Mouse (Mus musculus) left cerebral cortex, postnatal 14 days (tissue): ENCODE data around the gene Vps51. TPM values are rescaled to one million over a fixed set of nuclear protein-coding genes. Genes with fewer than 3 reads are reported as not detected.
A peak's percentile ranks its signal among the peaks of the same experiment; 100 is the strongest.

ENCODE experiments used
- DNase-seq, 2 experiments: peaks; one replicate each; pipeline ENCODE4 v3.0.0; 2021 to 2022; ENCODE audit warnings: low spot score in 2 of 2, mixed read lengths in 1 of 2
- intact Hi-C: fragments of 180-260 bp; cut with DNase I; formaldehyde crosslinking; loops from one replicate; pipeline ENCODE4 v1.15.1; 2025
- total RNA-seq, 2 experiments: library from RNA; stranded (reverse); gene quantifications; 2 replicates each; pipeline ENCODE4 v1.2.3; 2021

The Vps51 gene
- total RNA-seq, 2 experiments from 2014 or later, result 73.9 to 87.1 TPM

- intact Hi-C loops, result no loop called here
- no peak for DNase-seq
Observed at GRCm38 (mm10) chr19:6058513-6058912, 18.5 kb downstream of the Vps51 start.

- peak; percentile 99 to 100 for DNase-seq
- intact Hi-C loops, result loop anchor here (1.0 kb wide), 1 partner anchor 10 kb away; no protein-coding TSS in a partner anchor
Observed at GRCm38 (mm10) chr19:6057313-6058096, 19.5 kb downstream of the Vps51 start, which contains the start of the genes Mrpl49 and Fau. Mrpl49 (minus strand) TSS chr19:6057785. Fau (plus strand) TSS chr19:6057844.

GRCm38 (mm10) chr19:6056696-6057095 lies 20.3 kb downstream of the Vps51 start:
- intact Hi-C loops, result loop anchor here (1.0 kb wide), 1 partner anchor 9 kb away; no protein-coding TSS in a partner anchor

GRCm38 (mm10) chr19:6054296-6054695 lies 22.7 kb downstream of the Vps51 start:
- intact Hi-C loops, result no loop called here

More at GRCm38 (mm10) chr19:6056696-6057095, 20.3 kb downstream of the Vps51 start:
- DNase-seq, result no peak

GRCm38 (mm10) chr19:6052516-6052915 lies 24.5 kb downstream of the Vps51 start:
- intact Hi-C loops, result no loop called here
- peak in 1 of 2 experiments; percentile 0 for DNase-seq

More at GRCm38 (mm10) chr19:6054296-6054695, 22.7 kb downstream of the Vps51 start:
- DNase-seq, result no peak

- intact Hi-C loops, result no loop called here
- no peak for DNase-seq
Observed at GRCm38 (mm10) chr19:6048681-6049410, 28.2 kb downstream of the Vps51 start.

- intact Hi-C loops, result loop anchor here (1.0 kb wide), 1 partner anchor 9 kb away; the partner anchor contains the start of genes Fau and Mrpl49
- no peak for DNase-seq
Observed at GRCm38 (mm10) chr19:6047899-6048166, 29.2 kb downstream of the Vps51 start.

- DNase-seq, result peak in 1 of 2 experiments; percentile 17
- intact Hi-C loops, result loop anchor here (1.0 kb wide), 1 partner anchor 10 kb away; the partner anchor contains the start of genes Fau and Mrpl49
Observed at GRCm38 (mm10) chr19:6047154-6047898, 29.7 kb downstream of the Vps51 start.

- intact Hi-C loops, result loop anchor here (1.0 kb wide), 1 partner anchor 11 kb away; the partner anchor contains the start of genes Fau and Mrpl49
- DNase-seq, result peak; percentile 91 to 96
Observed at GRCm38 (mm10) chr19:6046294-6047153, 30.5 kb downstream of the Vps51 start, which contains the start of gene Syvn1. Syvn1 (plus strand) TSS chr19:6046576.

GRCm38 (mm10) chr19:6045366-6046293 lies 31.4 kb downstream of the Vps51 start:
- intact Hi-C loops, result loop anchor here (2.0 kb wide), 1 partner anchor 81 kb away; the partner anchor contains the start of gene Pola2

GRCm38 (mm10) chr19:6044102-6044501 lies 32.9 kb downstream of the Vps51 start:
- peak in 1 of 2 experiments; percentile 19 for DNase-seq
- intact Hi-C loops, result loop anchor here (2.0 kb wide), 1 partner anchor 79 kb away; the partner anchor contains the start of gene Pola2

More at GRCm38 (mm10) chr19:6045366-6046293, 31.4 kb downstream of the Vps51 start:
- no peak for DNase-seq

- no peak for DNase-seq
- intact Hi-C loops, result no loop called here
Observed at GRCm38 (mm10) chr19:6042293-6042692, 34.7 kb downstream of the Vps51 start.

GRCm38 (mm10) chr19:6040002-6040401 lies 37.0 kb downstream of the Vps51 start:
- no peak for DNase-seq
- intact Hi-C loops, result no loop called here

- DNase-seq, result no peak
- intact Hi-C loops, result no loop called here
Observed at GRCm38 (mm10) chr19:6038326-6038725, 38.7 kb downstream of the Vps51 start.

- intact Hi-C loops, result no loop called here
- no peak for DNase-seq
Observed at GRCm38 (mm10) chr19:6037695-6038094, 39.3 kb downstream of the Vps51 start.

- intact Hi-C loops, result no loop called here
- no peak for DNase-seq
Observed at GRCm38 (mm10) chr19:6035966-6036585, 41.0 kb downstream of the Vps51 start.
